Mouse (Mus musculus): Measurements from ENCODE around the gene Tepsin. TPM values are rescaled to one million over a fixed set of nuclear protein-coding genes. Genes with fewer than 3 reads are reported as not detected.

Gene Tepsin
- total and polyA plus RNA-seq, 2 experiments from 2014 or later, result 8.7 to 20.4 TPM

DNA sequence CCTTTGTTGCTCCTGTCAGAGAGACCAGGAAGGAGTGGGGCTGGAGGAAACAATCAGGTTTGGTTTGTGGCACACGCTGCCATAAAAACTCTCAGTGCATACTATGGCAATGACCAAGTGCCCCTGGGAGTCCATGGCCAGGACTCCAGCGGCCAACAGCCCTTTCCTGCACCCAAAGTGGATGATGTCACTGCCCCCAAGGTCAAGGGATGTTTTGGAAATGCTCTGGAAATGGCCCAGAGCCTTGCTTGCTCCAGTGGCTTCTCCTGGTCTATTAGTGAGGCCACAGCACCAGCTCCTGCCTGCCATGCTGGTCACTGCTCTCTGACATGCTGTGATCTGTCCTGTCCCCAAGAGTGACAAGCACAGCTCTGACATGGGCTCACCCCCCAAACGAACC lies 22.3 kb downstream of the Tepsin start:
- Histone ChIP-seq H3K27me3 (ENCODE audit: control insufficient read depth, insufficient read depth, low read length) (no peaks in the 10 kb centered on the region), H3K36me3 (replicated peaks; ENCODE audit: control insufficient read depth, insufficient read depth, low read length) (peaks cover 58% of the 10 kb centered on the region), H3K4me1 (ENCODE audit: control insufficient read depth, insufficient read depth) (no peaks in the 10 kb centered on the region), H3K4me3 (ENCODE audit: low read depth, low read length) (no peak overlapping the region), H3K4me2 (ENCODE audit: low read depth, low read length) (no peak overlapping the region), H3K9me3 (replicated peaks; ENCODE audit: control insufficient read depth, low read length) (no peaks in the 10 kb centered on the region), H3K27ac (ENCODE audit: low read depth) (no peak overlapping the region), H3K9ac (replicated peaks; ENCODE audit: low read depth, low read length) (no peak overlapping the region)
- no peak for DNase-seq (ENCODE audit: low spot score)
- WGBS, result 71% methylated on average over 3 of the region's 3 CpGs
- TF ChIP-seq EP300 (IDR thresholded peaks at IDR 0.05; ENCODE audit: low read depth) (no peak), CTCF (IDR thresholded peaks at IDR 0.05; ENCODE audit: low read depth) (no peak)
- no peak for ATAC-seq (ENCODE audit: insufficient read depth, low read depth)

- Histone ChIP-seq H3K4me3 (ENCODE audit: low read depth, low read length) (no peak overlapping the region), H3K9ac (replicated peaks; ENCODE audit: low read depth, low read length) (no peak overlapping the region), H3K9me3 (replicated peaks; ENCODE audit: control insufficient read depth, low read length) (no peaks in the 10 kb centered on the region), H3K4me2 (ENCODE audit: low read depth, low read length) (no peak overlapping the region), H3K27ac (ENCODE audit: low read depth) (no peak overlapping the region), H3K4me1 (ENCODE audit: control insufficient read depth, insufficient read depth) (no peaks in the 10 kb centered on the region), H3K27me3 (ENCODE audit: control insufficient read depth, insufficient read depth, low read length) (no peaks in the 10 kb centered on the region), H3K36me3 (replicated peaks; ENCODE audit: control insufficient read depth, insufficient read depth, low read length) (peaks cover 48% of the 10 kb centered on the region)
- 87% methylated on average over 9 of the region's 9 CpGs for WGBS
- TF ChIP-seq EP300 (IDR thresholded peaks at IDR 0.05; ENCODE audit: low read depth) (no peak), CTCF (IDR thresholded peaks at IDR 0.05; ENCODE audit: low read depth) (peak; percentile 23)
- no peak for ATAC-seq (ENCODE audit: insufficient read depth, low read depth)
- no peak for DNase-seq (ENCODE audit: low spot score)
Observed at GRCm38 (mm10) chr11:120072986-120073647, 25.4 kb downstream of the Tepsin start.

GRCm38 (mm10) chr11:120071731-120072320 lies 26.7 kb downstream of the Tepsin start:
- no peaks in the 10 kb centered on the region for H3K9me3 ChIP-seq (replicated peaks; ENCODE audit: control insufficient read depth, low read length)
- H3K36me3 ChIP-seq (replicated peaks; ENCODE audit: control insufficient read depth, insufficient read depth, low read length), result peaks cover 48% of the 10 kb centered on the region
- H3K4me2 ChIP-seq (ENCODE audit: low read depth, low read length), result no peak overlapping the region
- DNase-seq (ENCODE audit: low spot score), result no peak
- TF ChIP-seq CTCF (IDR thresholded peaks at IDR 0.05; ENCODE audit: low read depth), result no peak
- H3K27me3 ChIP-seq (ENCODE audit: control insufficient read depth, insufficient read depth, low read length), result no peaks in the 10 kb centered on the region
- no peak overlapping the region for H3K9ac ChIP-seq (replicated peaks; ENCODE audit: low read depth, low read length)
- no peaks in the 10 kb centered on the region for H3K4me1 ChIP-seq (ENCODE audit: control insufficient read depth, insufficient read depth)
- ATAC-seq (ENCODE audit: insufficient read depth, low read depth), result no peak
- no peak overlapping the region for H3K4me3 ChIP-seq (ENCODE audit: low read depth, low read length)
- 90% methylated on average over 7 of the region's 7 CpGs for WGBS
- no peak overlapping the region for H3K27ac ChIP-seq (ENCODE audit: low read depth)

- WGBS, result 76% methylated on average over 12 of the region's 12 CpGs
- TF ChIP-seq CTCF (IDR thresholded peaks at IDR 0.05; ENCODE audit: low read depth) (no peak), EP300 (IDR thresholded peaks at IDR 0.05; ENCODE audit: low read depth) (no peak)
- H3K4me1 ChIP-seq (ENCODE audit: control insufficient read depth, insufficient read depth), result no peaks in the 10 kb centered on the region
- no peaks in the 10 kb centered on the region for H3K9me3 ChIP-seq (replicated peaks; ENCODE audit: control insufficient read depth, low read length)
- H3K36me3 ChIP-seq (replicated peaks; ENCODE audit: control insufficient read depth, insufficient read depth, low read length), result peaks cover 42% of the 10 kb centered on the region
- no peak overlapping the region for H3K4me3 ChIP-seq (ENCODE audit: low read depth, low read length)
- H3K27ac ChIP-seq (ENCODE audit: low read depth), result no peak overlapping the region
- no peak overlapping the region for H3K4me2 ChIP-seq (ENCODE audit: low read depth, low read length)
- H3K9ac ChIP-seq (replicated peaks; ENCODE audit: low read depth, low read length), result no peak overlapping the region
- DNase-seq (ENCODE audit: low spot score) (no peak), ATAC-seq (ENCODE audit: insufficient read depth, low read depth) (no peak)
- no peaks in the 10 kb centered on the region for H3K27me3 ChIP-seq (ENCODE audit: control insufficient read depth, insufficient read depth, low read length)
Observed at GRCm38 (mm10) chr11:120071065-120071464, 27.5 kb downstream of the Tepsin start.

DNA sequence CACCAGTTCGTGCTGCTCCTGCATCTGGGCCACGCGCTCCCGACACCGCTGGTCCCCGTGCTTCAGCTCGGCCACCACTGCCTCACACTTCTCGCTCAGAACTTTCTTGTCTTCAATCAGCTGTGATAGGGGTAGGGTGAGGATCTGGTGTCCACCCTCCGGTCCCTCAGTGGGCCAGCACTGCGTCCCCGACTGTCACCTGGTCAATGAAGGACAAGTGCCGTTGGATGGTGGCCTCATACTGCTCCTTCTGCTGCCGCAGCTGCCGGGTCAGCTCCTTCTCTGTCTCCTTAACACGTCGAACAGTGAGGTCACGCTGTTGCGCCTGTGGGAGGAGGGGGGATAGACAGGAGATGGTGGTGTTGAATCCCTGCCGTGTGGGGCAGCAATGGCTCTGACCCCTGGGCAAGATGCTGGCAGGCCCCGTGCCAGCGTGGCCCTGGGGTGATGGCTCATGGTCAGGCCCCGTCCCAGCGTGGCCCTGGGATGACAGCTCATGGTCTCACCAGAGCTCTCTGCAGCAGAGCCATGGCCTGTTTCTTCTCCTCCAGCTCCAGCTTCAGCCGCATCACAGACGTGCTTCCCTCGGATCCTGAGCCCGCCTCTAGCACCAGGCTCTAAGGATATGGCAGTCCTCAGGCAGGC lies 28.1 kb downstream of the Tepsin start:
- ATAC-seq (ENCODE audit: insufficient read depth, low read depth) (no peak), DNase-seq (ENCODE audit: low spot score) (no peak)
- Histone ChIP-seq H3K36me3 (replicated peaks; ENCODE audit: control insufficient read depth, insufficient read depth, low read length) (peaks cover 35% of the 10 kb centered on the region), H3K9ac (replicated peaks; ENCODE audit: low read depth, low read length) (no peak overlapping the region), H3K4me3 (ENCODE audit: low read depth, low read length) (no peak overlapping the region), H3K4me1 (ENCODE audit: control insufficient read depth, insufficient read depth) (no peaks in the 10 kb centered on the region), H3K27me3 (ENCODE audit: control insufficient read depth, insufficient read depth, low read length) (no peaks in the 10 kb centered on the region), H3K27ac (ENCODE audit: low read depth) (no peak overlapping the region), H3K4me2 (ENCODE audit: low read depth, low read length) (no peak overlapping the region), H3K9me3 (replicated peaks; ENCODE audit: control insufficient read depth, low read length) (no peaks in the 10 kb centered on the region)
- 94% methylated on average over 27 of the region's 27 CpGs for WGBS
- no peak for TF ChIP-seq CTCF (IDR thresholded peaks at IDR 0.05; ENCODE audit: low read depth)

Data from heart, postnatal 0 days (tissue).